Comparison of ENCODE assay signal across 8 mouse cellular contexts in the genomic region with DNA sequence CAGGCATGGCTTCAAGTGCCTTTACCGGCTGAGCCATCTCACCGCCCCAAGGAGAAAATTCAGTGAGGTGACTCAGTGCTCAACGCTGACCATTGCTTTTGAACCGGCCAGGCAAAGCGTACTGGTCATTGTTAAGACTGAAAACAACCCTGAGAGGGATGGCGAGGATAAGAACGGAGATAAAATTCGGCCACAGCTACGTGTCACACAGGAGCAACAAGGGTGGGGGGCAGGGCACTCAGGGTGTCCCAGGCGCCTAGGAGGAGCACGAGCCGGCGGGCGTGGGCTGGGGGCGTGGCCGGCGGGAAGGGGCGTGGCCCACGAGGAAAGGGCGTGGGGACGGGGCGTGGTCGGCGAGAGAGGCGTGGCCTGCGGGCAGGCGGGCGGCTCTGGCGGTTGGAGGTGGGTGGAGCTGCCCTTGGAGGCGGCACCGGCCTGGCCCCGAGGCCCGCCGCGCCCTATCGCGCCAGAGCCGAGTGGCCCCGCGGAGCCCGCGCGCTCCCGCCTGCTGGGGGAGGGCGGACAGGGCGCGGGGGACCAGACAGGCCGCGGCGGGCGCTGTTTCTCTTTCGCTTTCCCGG.
DNase-seq lines count a peak whose midpoint lies in the region; ATAC-seq and TF ChIP-seq lines count a peak whose summit lies in the region.

No protein-coding gene starts in this region.

- peak; percentile 93 for DNase-seq in 3134 (ENCODE audit: extremely low read depth, insufficient read length, low spot score)
- DNase-seq in adrenal gland, postnatal 36 days = peak; percentile 98 to 99
- DNase-seq in heart, adult 8-10 months (ENCODE audit: low spot score) = peak; percentile 95
- DNase-seq in kidney, adult 9 months = peak; percentile 97
- DNase-seq in limb, embryonic 14.5 days (ENCODE audit: low spot score) = peak; percentile 72
- peak; percentile 80 for DNase-seq in midbrain, postnatal 0 days (ENCODE audit: low spot score)
- DNase-seq in spleen, postnatal 14 days (ENCODE audit: low spot score in 2 of 2) = peak; percentile 99

- peak overlapping the region; percentile 69 for H3K9ac ChIP-seq in embryonic facial prominence, embryonic 13.5 days
- peak overlapping the region; percentile 54 for H3K9ac ChIP-seq in limb, embryonic 14.5 days (ENCODE audit: low read depth, low read length, severe bottlenecking)
- peak overlapping the region; percentile 75 for H3K9ac ChIP-seq in midbrain, postnatal 0 days (replicated peaks; ENCODE audit: low read length, poor library complexity, severe bottlenecking)

- H3K4me1 ChIP-seq in embryonic facial prominence, embryonic 13.5 days = no peaks in the 10 kb centered on the region
- no peaks in the 10 kb centered on the region for H3K4me1 ChIP-seq in limb, embryonic 14.5 days (ENCODE audit: control insufficient read depth, insufficient read depth, low read length)
- H3K4me1 ChIP-seq in midbrain, postnatal 0 days (ENCODE audit: insufficient read depth, low read length) = no peaks in the 10 kb centered on the region; the same call in 1 of the 2 replicates

- peaks cover 42% of the 10 kb centered on the region for H3K27me3 ChIP-seq in embryonic facial prominence, embryonic 13.5 days
- H3K27me3 ChIP-seq in limb, embryonic 14.5 days (ENCODE audit: control insufficient read depth, insufficient read depth, low read length) = peaks cover 18% of the 10 kb centered on the region
- peaks cover 9% of the 10 kb centered on the region for H3K27me3 ChIP-seq in midbrain, postnatal 0 days (ENCODE audit: insufficient read depth, low read length)

- H3K4me3 ChIP-seq in embryonic facial prominence, embryonic 13.5 days = peak overlapping the region; percentile 76
- H3K4me3 ChIP-seq in limb, embryonic 14.5 days (replicated peaks; ENCODE audit: low read length) = peak overlapping the region; percentile 62
- peak overlapping the region; percentile 76 for H3K4me3 ChIP-seq in midbrain, postnatal 0 days (ENCODE audit: low read depth, low read length)

- no peak for TF ChIP-seq CTCF in midbrain, postnatal 0 days (IDR thresholded peaks at IDR 0.05)

- H3K36me3 ChIP-seq in embryonic facial prominence, embryonic 13.5 days = no peaks in the 10 kb centered on the region
- H3K36me3 ChIP-seq in limb, embryonic 14.5 days (ENCODE audit: control insufficient read depth, insufficient read depth, low read length) = no peaks in the 10 kb centered on the region
- H3K36me3 ChIP-seq in midbrain, postnatal 0 days (ENCODE audit: insufficient read depth, low read length) = no peaks in the 10 kb centered on the region

- H3K27ac ChIP-seq in embryonic facial prominence, embryonic 13.5 days = no peak overlapping the region
- no peak overlapping the region for H3K27ac ChIP-seq in limb, embryonic 14.5 days (replicated peaks; ENCODE audit: low read depth, low read length)
- H3K27ac ChIP-seq in midbrain, postnatal 0 days (ENCODE audit: low read depth, low read length) = peak overlapping the region; percentile 6; the same call in 1 of the 2 replicates

- under 1% methylated on average over 48 of the region's 53 CpGs for WGBS in embryonic facial prominence, embryonic 13.5 days
- 1% methylated on average over 21 of the region's 53 CpGs for WGBS in limb, embryonic 14.5 days
- 2% methylated on average over 29 of the region's 53 CpGs for WGBS in midbrain, postnatal 0 days

- no peak for TF ChIP-seq POLR2A in limb, embryonic 14.5 days (IDR thresholded peaks at IDR 0.05; ENCODE audit: borderline replicate concordance, extremely low read depth, insufficient read depth, insufficient read length)

- H3K9me3 ChIP-seq in embryonic facial prominence, embryonic 13.5 days = no peaks in the 10 kb centered on the region
- H3K9me3 ChIP-seq in limb, embryonic 14.5 days (ENCODE audit: control insufficient read depth, low read length) = no peaks in the 10 kb centered on the region
- H3K9me3 ChIP-seq in midbrain, postnatal 0 days (ENCODE audit: low read length) = no peaks in the 10 kb centered on the region

- peak overlapping the region; percentile 94 for H3K4me2 ChIP-seq in embryonic facial prominence, embryonic 13.5 days
- peak overlapping the region; percentile 74 for H3K4me2 ChIP-seq in limb, embryonic 14.5 days (replicated peaks; ENCODE audit: low read depth, low read length, severe bottlenecking)
- H3K4me2 ChIP-seq in midbrain, postnatal 0 days (ENCODE audit: low read depth, low read length, poor library complexity, severe bottlenecking) = peak overlapping the region; percentile 92

- ATAC-seq in embryonic facial prominence, embryonic 13.5 days (ENCODE audit: insufficient number of reproducible peaks, insufficient read depth, low FRiP score, low TSS enrichment, low read depth) = peak; percentile 88
- peak; percentile 98 for ATAC-seq in limb, embryonic 14.5 days (ENCODE audit: low FRiP score, low read depth)
- peak; percentile 91 for ATAC-seq in midbrain, postnatal 0 days (ENCODE audit: low FRiP score)
